Mouse (Mus musculus): ENCODE data around the gene Med27.

Gene Med27

GRCm38 (mm10) chr2:29346629-29347271 is at the start of gene Med27:
Med27 (plus strand) TSS chr2:29346819.
- peak; percentile 99 for DNase-seq (ENCODE audit: low read depth, low spot score)

DNA sequence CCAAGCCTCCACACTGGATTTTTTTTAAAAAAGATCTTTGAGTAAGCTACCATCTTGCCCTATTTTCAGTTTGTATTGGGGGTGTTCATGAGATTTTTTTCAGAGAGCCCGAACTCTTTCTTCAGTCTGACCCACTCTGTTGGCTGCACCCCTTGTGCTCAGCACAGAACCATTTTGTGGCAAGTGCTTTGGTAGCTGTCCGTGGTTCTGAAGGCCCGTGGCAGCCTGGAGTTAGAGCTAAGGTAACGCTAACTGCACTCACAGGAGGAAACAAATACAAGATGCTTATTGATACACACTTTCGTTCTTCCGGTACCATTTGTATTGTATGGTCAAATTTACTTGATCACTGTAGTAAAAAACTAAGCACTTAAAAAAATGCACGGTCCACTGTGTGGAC is 36.7 kb upstream of the Med27 start:
- DNase-seq (ENCODE audit: low read depth, low spot score): no peak

GRCm38 (mm10) chr2:29312058-29312457 is 34.6 kb upstream of the Med27 start:
- DNase-seq (ENCODE audit: low read depth, low spot score): peak; percentile 67

- peak; percentile 73 for DNase-seq (ENCODE audit: low read depth, low spot score)
Measured at GRCm38 (mm10) chr2:29317906-29318470, 28.6 kb upstream of the Med27 start.

DNA sequence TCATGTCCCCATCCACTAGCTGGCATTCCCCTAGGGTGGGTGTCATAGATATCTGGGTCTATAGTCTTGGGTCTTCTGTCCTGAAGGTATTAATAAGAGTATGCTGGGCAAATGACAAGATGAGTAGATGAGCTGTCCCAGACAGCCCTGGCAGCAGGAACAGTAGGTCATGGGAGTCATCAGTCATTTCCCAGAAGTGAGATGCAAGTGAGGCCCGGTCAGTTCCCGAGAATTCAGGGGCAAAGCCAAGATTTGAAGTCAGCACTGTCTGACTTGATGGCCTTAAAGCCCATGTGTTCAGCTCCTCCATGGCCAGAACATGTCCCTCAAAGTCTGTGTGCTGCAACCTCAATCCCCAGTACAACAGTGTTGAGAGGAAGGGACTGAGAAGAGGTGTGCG is 28.0 kb upstream of the Med27 start:
- no peak for DNase-seq (ENCODE audit: low read depth, low spot score)

DNA sequence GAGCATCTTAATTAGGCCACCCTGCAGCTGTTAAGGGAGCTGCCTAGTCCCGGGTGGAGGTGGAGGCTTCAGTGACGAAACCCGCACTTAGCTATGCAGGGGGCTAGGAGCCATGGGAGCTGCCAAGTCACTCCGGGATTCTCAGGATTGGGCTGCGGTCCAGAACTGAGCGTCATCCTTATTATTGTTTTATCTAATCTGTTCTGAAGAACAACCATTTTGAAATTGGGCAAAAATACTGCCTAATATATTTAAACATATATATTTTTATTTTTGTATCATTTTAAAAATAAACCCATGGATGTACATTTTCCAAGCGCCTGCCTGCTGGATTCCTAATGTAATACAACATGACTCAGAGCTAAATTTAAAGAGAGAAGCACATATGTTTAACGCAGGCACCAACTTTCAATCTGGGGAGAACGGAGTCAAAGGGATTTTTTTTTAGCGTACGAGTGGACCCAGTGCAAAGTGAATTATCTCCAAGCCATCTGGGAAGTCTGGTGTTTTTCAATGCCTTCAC is 26.3 kb upstream of the Med27 start:
- peak; percentile 89 for DNase-seq (ENCODE audit: low read depth, low spot score)

GRCm38 (mm10) chr2:29320780-29321179 is 25.8 kb upstream of the Med27 start:
- DNase-seq (ENCODE audit: low read depth, low spot score): no peak

- peak; percentile 77 for DNase-seq (ENCODE audit: low read depth, low spot score)
Measured at GRCm38 (mm10) chr2:29324456-29324855, 22.2 kb upstream of the Med27 start.

GRCm38 (mm10) chr2:29330471-29330870 is 16.1 kb upstream of the Med27 start:
- DNase-seq (ENCODE audit: low read depth, low spot score): no peak

- DNase-seq (ENCODE audit: low read depth, low spot score): no peak
Measured at GRCm38 (mm10) chr2:29338396-29338795, 8.2 kb upstream of the Med27 start.

- DNase-seq (ENCODE audit: low read depth, low spot score): peak; percentile 19
Measured at GRCm38 (mm10) chr2:29358696-29359375, 12.2 kb downstream of the Med27 start.

DNA sequence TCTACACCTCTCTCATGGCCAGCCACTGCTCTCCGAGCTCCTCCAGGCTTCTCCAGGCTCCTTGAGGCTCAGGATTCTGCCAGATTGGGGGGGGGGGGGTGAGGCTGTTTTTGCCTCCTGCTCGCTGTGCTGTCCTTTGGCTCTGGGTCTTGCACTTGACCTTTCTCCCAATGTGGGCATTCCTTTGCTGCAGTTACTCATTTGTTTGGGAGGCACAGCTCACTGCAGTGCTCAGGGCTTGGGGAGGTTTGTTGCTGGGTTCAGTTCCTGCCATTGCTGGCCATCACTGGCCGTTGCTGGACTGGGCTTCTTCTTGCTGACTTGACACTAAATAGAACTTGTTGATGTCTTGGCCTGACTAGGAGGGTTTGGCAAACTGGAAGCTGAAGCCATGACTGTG is 14.3 kb downstream of the Med27 start:
- no peak for DNase-seq (ENCODE audit: low read depth, low spot score)

DNA sequence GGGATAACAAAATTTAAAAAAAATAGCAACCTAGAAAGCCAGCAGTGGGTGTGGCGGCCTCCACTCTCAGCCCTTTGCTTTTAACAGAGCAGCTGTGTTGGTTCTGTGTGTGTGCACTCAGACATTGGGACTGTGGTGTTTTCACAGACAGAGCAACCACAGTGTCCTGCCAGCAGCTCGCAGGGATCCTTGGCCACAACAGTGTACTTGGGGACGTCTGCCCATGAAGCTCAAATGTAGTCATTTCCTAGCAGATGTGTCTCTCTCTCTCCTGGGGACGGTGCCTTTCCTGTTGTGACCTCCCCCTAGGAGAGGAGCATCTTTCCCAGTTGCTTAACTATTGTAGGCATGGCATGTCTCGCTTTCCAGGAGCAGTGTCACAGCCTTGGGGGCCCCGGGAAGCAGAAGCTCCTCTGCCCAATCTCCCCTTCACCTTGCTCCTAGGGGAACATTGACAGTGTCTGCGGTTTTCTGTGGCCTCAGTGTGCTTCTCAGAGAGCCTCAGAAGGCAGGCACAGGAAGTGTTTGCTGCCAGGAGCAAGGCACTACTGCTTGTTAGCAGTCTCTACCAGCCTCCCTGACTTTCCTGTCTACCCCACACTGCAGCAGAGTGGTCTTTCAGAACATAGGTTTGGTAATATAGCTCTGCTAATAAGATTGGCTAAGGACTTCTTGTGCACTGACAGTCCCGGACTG is 18.5 kb downstream of the Med27 start:
- DNase-seq (ENCODE audit: low read depth, low spot score): no peak

- no peak for DNase-seq (ENCODE audit: low read depth, low spot score)
Measured at GRCm38 (mm10) chr2:29368730-29369129, 22.1 kb downstream of the Med27 start.

DNA sequence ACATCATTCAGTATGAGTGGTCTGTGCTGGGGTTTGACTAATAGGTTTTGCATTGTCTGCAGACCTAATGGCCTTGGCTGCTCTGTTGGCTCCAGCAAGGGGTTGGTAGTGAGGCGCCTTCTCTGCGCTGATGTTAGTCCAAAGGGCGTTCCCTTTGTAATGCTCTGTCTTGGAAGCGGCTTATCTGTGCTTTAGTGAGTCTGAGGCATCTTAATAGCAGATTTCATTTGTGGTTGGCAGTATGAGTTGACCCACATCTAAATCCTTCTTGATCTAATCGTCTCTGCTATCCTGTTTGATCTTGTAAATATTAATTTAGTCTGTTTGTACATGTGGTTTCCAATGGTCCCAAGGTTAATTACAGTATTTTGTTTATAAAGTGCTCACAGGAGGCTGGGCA is 25.6 kb downstream of the Med27 start:
- DNase-seq (ENCODE audit: low read depth, low spot score): no peak

DNA sequence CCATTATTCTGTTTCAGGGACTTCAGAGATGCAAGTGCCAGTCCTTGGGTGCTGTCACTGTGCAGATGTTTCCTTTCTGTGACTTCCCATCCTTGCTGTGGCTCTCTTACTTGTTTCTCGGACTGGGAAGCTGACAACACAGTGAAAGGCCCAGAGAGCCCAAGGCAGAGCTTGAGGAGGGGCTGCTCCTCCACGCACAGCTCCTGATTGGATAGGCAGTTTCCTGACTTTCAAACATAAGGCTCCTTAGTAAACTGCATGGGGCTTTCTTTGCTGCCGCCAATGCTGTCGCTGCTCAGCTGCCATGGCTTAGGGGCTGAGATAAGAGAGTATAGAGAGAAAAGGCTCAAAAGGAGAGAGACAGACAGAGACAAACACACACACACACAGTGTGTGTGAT is 35.1 kb downstream of the Med27 start:
- DNase-seq (ENCODE audit: low read depth, low spot score): no peak

DNA sequence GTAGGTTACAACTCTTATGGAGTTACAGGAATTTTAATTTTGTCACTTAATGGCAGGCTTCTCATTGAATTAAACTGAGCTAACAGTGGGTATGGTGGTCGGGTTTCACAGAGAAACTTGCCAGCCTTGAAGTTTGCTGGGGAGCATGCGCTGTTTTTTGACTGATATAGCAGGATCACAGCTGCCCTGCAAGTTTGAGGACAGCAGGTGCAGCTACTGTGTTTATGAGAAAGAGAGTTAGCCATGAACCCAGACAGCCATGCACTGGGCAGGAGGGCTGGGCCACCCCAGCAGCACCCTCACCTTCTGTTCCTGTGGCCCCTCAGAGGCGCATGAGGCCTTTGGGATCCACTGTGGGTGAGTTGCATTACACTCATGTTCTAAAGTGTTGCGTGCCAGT is 36.0 kb downstream of the Med27 start:
- no peak for DNase-seq (ENCODE audit: low read depth, low spot score)

DNA sequence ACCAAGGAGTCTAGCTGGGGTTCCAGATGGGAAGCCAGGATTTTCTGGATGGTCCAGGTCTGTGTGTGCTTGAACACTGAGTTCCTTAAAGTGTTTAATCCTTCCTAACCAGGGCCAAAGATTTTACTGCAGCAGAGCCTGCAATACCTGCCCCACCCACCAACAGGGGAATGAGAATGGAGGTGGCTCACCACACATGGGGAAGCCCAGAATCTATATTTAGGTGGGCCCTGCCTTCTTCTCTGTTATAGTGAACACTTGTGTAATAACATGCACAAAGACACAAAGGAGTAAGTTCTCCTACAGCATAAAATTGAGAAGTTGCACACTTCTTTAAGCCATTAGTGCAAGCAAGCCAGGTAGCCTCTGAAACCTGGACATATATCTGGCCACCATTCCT is 36.5 kb downstream of the Med27 start:
- DNase-seq (ENCODE audit: low read depth, low spot score): no peak

- peak; percentile 72 for DNase-seq (ENCODE audit: low read depth, low spot score)
Measured at GRCm38 (mm10) chr2:29385405-29385804, 38.8 kb downstream of the Med27 start.

- DNase-seq (ENCODE audit: low read depth, low spot score): no peak
Measured at GRCm38 (mm10) chr2:29387268-29387667, 40.6 kb downstream of the Med27 start.

GRCm38 (mm10) chr2:29388937-29389336 is 42.3 kb downstream of the Med27 start:
- peak; percentile 78 for DNase-seq (ENCODE audit: low read depth, low spot score)

DNA sequence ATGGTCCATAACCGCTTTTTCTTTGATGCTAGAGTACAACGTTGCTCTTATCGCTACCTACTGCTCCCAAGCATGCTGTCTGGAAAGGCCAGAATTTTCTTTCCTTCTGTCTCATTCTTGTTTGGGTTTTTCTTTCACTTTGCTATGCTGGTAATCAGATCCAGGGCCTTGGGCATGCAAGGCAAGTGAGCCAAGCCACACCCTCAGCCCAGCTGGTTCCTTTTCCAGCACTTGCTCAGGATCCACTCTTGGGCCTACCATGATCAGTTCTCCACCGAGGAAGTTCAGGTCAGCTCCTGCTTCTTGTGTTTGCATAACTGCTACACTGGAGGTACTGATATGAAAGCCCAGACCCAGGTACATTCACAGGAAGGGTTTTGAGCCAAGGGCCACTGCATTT is 44.5 kb downstream of the Med27 start:
- DNase-seq (ENCODE audit: low read depth, low spot score): no peak

Measured in brain, adult 2 months (tissue).